Mouse (Mus musculus) urinary bladder, postnatal 25 days (tissue): ENCODE results near the gene Cdc6.

Experiments used
- DNase-seq: peaks from one replicate; pipeline ENCODE4 v3.0.0; 2022; ENCODE audit warnings: low spot score

Gene Cdc6

DNA sequence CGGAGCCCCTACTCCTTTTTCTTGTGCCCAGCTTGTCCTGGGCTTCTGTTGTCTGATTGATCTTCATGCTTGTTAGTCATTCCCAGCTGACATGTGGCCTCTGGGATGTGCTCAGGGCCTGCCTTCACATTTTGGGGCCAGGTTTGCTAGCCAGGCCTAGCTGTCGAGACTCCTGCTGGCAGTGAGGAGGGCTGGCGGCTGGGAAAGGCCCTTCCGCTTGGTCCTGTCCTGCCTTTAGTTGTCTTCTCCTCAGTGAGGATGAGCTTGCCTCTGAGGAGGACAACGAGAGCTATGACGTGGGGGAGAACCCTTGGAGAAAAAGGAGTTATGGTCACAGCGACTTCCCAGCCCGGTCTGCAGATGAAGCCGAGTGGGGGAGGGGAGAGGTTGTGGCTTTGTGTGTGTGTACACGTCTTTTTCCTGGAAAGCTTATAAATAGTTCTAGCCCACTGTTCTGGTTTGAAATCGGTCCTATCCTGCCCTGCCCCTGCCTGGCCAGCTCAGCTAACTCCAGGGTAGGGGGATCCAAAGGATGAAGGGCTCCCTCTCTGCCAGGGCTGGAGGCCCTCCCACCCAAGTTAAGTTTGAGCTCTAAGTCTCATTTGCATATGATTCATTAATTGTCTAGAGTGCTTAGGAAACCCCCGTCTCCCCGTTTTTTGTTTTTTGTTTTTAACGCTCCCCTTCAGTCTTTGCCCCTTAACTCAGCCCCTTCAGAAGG is 36.3 kb downstream of the Cdc6 start:
- no peak for DNase-seq

DNA sequence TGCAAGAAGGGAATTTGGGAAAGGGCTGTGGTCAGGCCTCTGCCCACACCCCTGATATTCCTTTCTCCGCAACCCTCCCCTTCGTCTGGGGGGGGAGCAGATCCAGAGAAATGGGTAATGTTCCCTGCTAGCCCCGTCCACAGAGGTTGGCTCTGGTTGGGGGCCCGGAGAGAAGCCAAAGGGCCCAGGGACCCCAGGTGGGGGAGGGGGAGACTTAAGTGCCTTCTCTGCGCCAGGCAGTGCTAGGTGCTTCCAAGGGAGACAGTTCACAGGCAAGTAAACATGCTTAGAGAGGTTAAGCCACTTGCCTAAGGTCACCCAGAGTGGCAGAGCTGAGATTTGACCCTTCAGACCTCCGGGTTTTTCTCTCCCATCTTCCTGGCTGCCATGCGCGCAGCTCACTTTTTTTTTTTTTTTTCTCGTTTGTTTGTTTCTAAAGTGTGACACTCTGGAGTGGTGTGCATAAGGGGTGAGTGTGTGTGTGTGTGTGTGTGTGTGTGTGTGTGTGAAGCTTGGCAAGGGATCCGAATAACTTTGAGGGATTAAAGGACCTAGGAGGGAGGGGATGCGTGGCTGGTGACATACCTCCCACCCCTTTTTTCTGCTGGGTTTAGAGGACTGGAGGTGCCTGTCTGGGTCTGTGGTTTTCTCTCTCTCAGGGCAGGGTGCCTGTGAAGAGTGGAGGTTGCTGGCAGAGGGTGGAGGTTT is 37.5 kb downstream of the Cdc6 start:
- DNase-seq = no peak

GRCm38 (mm10) chr11:98945605-98945977 is 38.0 kb downstream of the Cdc6 start:
- no peak for DNase-seq

DNA sequence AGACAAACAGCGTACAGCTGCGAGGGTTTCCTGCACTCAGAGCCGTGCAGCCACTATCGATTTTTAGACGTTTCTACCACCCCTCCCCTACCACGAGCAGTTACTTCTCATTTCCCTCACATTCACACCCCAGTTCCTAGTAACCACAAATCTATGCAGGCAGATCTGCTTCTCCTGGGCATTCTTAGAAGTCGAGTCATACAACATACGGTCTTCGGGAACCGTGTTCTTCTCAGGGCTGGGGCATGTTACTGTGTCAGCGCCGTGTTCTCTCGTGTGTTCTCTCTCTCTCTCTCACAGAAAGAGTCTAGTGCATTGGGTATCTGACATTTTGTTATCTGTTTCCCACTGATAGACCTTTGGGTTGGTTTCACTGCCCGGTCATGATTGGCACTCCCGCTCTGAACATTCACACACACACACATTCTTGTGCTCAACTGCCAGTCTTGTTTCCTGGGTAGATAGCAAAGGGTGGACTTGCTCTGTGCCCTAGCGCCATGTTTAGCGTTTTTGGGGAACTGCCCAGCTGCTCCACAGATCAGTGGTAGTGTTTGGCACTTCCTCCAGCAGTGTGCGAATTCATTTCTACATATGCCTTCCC is 40.5 kb downstream of the Cdc6 start:
- no peak for DNase-seq

GRCm38 (mm10) chr11:98949242-98949957 is 41.8 kb downstream of the Cdc6 start:
- DNase-seq = no peak

GRCm38 (mm10) chr11:98949958-98950460 is 42.4 kb downstream of the Cdc6 start:
- DNase-seq = no peak

- no peak for DNase-seq
Observed at GRCm38 (mm10) chr11:98950484-98950883, 42.9 kb downstream of the Cdc6 start.

DNA sequence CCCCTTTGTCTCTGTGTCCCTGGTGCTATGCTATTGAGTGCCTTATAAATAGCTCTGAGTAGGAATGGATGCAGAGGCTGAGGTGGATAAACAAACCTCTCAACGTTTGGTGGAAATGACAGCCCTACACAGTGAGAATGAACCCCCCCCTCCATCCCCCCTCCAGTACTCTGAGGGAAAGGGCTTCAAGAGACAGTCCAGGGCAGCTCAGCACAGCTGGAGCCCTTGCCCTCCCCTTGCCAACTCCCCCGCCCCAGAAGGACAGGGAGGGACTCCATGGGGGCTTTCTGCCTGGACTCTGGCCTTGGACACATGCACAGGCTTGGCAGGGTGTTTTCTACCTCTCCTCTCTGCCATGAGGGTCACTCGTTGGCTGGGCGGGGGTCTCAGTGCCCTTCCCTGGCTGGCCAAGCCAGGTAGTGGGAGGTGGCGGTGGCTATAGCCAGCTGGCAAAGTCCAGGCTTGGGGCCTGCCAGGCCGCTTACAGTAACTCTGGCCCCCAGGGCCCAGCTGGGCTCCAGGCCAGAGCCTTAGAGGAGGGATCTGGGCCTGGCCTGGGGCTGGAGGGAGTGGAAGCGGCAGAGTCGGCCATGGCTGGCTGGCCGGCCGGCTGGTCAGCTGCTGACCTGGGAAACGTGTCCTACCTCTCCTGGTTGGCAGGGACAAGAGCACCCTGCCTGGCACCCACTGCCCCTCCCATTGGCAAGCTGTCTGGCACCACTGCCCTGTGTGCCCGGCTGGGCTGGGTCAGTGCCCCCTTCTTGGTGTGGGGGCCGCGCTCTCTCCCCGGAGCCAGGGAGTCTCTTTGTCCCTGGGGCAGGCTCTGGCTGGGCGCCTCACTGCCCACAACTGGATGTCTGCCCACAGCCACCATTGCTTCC is 43.7 kb downstream of the Cdc6 start:
- no peak for DNase-seq

DNA sequence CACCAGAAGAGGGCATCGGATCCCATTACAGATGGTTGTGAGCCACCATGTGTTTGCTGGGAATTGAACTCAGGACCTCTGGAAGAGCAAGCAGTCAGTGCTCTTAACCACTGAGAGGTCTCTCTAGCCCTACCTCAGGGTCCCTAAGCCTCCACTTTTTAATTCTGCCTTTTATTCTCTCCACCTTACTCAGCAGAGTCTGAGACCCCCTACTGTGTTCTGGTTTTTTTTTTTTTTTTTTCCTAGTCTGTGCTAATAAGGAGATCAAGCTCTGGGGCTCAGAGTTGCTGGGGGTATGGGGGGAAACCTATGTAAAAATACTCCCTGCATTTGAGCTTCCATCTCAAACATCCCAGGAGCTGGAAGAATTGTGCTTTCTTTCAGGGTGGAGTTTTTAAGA is 44.5 kb downstream of the Cdc6 start:
- no peak for DNase-seq

GRCm38 (mm10) chr11:98952736-98953135 is 45.1 kb downstream of the Cdc6 start:
- no peak for DNase-seq

GRCm38 (mm10) chr11:98953361-98953760 is 45.8 kb downstream of the Cdc6 start:
- DNase-seq = no peak

DNA sequence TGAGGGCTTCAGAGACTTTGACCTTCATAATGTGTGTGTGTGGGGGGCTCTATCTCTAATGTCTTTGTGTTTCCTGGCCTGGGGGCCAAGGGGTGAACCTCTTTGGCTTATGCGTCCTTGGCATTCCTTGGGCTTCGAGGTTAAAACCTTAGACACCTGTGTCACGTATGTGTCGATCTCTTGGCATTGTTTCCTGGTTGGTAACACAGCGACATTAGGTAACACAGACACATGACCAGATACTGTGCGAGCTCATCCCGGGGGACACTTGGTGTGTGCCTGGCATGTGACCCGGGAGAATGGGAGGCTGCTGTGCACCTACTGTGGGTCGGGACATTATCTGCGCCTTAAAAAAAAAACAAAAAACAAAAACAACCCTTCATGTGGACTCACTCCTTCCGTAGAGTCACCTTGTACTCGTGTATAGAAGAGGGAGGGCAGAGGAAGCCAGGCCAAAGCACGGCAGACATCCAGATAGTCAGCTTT is 46.3 kb downstream of the Cdc6 start:
- DNase-seq = no peak

DNA sequence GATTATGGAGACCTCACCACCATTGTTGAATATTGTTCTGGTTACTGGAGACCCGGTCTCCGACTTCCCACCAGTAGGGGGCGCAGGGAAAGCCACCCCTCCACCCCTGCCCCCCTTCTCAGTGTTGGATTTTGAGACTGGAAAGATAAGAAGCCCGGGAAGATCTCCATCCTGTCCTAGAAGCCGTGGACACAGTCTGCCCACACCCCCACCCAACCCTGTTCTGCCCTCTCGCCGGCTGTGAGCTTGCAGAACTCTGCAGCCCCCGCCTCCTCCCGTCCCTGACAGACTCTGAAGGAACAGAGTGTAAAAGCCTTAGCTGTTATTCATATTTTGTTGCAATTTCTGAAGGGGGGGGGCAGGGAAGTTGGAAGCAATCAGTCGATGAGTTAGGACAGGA is 46.8 kb downstream of the Cdc6 start:
- peak; percentile 75 for DNase-seq

DNA sequence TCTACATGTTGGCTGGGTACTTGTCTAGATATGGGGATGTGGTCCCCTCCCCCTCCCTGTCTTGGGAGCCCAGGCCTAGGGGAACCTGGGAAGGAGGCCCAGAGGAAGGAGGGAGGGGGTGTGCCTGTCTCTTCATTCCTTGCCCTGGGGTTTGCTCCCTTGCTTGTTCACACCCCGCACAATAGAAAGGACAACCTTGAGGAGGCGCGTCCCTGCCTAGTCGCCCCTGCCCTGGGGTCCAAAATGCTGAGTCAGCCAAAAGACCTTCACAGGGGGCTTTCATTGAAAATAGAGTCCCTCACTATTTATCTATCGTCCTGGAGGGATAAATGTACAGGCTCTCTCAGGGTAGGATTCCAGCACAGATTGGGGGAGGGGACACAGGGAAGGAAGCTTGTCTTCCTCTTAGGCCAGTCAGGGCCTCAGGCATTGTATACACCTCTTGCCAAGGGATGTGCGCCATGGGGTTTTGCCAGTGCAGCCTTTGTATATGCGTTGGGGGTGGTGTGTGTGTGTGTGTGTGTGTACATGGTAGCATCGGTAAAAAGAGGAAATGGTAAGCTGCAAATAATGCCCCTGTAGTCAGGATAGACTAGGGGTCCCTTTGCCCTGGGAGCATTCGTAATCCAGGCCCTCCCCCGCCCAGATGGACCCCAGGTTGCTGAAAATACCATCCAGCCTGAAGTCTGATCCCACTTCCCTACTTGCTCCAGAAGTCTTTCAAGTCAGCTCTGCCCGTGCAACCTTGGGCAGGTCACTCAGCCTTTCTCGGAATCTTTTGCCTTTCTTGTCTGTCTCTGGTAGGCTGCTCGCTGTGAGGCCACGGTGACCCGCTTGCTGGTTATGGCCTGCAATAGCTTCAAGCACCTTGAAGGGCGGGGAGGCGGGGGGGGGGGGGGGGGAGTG is 47.5 kb downstream of the Cdc6 start:
- no peak for DNase-seq

- DNase-seq = no peak
Observed at GRCm38 (mm10) chr11:98955707-98956235, 48.2 kb downstream of the Cdc6 start.

DNA sequence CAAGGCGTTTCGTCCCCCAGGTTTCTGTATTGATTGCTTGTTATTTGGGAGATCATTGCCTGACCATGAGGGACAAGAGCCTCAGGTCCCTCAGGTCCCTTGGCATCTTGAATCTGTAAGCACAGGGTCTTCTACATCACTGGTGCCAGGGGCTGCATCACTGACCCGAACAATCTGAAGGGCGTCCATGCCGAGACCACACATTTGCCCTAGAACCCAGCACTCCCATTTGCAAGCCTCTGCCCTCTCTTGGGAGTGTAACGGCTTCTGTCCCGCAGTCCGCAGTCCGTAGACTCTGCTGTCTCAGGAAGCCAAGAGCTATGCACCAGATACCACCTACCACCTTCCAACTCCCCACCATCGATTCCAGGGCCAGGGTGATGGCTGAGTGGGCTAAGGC is 48.7 kb downstream of the Cdc6 start:
- no peak for DNase-seq

DNA sequence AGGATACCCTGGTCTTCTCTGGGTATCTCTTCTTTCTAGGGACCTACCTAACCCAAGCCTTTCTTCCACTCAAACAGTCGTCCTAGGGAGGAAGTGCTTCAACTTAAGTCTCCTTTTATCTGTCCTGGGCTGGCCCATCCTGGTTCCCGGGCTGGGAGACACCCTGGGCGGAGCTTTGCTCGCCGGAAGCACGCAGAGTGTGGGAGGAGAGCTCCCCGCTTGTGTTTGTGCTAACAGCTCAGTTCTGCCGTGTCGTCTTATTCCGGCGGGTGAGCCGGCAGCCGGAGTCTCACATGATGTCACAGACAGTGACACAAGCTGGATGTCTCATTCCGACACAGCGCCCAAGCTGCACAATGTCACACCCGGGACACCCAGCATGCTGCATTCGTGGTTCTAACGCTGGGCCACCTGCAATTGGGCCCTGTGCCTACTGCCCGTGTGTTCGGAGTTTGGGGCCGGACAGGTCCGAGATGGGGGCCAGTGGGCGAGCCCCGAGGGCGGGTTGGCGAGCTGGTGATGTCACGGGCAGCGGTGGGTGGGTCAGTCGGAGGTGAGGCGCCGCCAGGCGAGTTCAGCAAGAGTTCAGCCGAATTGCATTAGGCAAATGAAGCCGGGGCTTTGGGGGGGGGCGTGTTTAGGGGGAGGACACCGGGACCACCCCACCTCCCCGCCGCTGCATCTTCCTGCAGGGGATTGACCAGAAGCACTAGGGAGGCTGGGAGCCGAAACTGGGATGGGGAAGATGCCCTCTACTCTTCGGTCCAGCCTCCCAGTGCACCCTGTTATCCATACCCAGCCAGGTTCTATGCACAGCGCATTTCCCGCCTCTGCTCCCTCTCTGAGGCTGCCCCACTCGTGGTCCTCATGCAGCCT is 52.1 kb downstream of the Cdc6 start:
- DNase-seq = peak; percentile 75

- peak; percentile 79 for DNase-seq
Observed at GRCm38 (mm10) chr11:98960313-98960906, 52.8 kb downstream of the Cdc6 start.
